Mouse (Mus musculus) thymus, postnatal 10 days (tissue): ENCODE results near the gene Cdc6.

ENCODE experiments used
- DNase-seq, 2 experiments: peaks; one replicate each; pipeline ENCODE4 v3.0.0; 2021; ENCODE audit warnings: low spot score in 2 of 2

Gene Cdc6

DNA sequence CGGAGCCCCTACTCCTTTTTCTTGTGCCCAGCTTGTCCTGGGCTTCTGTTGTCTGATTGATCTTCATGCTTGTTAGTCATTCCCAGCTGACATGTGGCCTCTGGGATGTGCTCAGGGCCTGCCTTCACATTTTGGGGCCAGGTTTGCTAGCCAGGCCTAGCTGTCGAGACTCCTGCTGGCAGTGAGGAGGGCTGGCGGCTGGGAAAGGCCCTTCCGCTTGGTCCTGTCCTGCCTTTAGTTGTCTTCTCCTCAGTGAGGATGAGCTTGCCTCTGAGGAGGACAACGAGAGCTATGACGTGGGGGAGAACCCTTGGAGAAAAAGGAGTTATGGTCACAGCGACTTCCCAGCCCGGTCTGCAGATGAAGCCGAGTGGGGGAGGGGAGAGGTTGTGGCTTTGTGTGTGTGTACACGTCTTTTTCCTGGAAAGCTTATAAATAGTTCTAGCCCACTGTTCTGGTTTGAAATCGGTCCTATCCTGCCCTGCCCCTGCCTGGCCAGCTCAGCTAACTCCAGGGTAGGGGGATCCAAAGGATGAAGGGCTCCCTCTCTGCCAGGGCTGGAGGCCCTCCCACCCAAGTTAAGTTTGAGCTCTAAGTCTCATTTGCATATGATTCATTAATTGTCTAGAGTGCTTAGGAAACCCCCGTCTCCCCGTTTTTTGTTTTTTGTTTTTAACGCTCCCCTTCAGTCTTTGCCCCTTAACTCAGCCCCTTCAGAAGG, 36.3 kb downstream of the Cdc6 start:
- DNase-seq = no peak

DNA sequence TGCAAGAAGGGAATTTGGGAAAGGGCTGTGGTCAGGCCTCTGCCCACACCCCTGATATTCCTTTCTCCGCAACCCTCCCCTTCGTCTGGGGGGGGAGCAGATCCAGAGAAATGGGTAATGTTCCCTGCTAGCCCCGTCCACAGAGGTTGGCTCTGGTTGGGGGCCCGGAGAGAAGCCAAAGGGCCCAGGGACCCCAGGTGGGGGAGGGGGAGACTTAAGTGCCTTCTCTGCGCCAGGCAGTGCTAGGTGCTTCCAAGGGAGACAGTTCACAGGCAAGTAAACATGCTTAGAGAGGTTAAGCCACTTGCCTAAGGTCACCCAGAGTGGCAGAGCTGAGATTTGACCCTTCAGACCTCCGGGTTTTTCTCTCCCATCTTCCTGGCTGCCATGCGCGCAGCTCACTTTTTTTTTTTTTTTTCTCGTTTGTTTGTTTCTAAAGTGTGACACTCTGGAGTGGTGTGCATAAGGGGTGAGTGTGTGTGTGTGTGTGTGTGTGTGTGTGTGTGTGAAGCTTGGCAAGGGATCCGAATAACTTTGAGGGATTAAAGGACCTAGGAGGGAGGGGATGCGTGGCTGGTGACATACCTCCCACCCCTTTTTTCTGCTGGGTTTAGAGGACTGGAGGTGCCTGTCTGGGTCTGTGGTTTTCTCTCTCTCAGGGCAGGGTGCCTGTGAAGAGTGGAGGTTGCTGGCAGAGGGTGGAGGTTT, 37.5 kb downstream of the Cdc6 start:
- DNase-seq = peak in 1 of 2 experiments; percentile 63

DNA sequence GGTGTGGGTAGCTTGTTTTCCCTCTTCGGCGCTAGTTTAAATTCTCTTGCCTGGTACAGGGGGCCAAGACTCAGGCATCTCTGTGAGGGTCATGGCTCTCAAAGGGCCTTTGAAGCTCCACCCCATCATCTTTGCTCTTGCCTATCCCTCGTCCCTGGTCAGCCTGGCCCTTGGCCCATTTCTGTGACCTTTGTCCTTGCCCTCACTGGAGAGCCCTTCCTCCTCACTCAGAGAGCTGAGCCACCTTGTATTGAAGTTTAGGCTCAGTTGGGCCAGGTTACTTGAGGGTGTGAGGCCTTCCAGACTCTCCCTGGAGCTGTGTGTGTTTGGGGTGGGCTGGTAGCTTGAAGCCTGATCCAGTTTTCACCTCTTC, 38.0 kb downstream of the Cdc6 start:
- DNase-seq = no peak

DNA sequence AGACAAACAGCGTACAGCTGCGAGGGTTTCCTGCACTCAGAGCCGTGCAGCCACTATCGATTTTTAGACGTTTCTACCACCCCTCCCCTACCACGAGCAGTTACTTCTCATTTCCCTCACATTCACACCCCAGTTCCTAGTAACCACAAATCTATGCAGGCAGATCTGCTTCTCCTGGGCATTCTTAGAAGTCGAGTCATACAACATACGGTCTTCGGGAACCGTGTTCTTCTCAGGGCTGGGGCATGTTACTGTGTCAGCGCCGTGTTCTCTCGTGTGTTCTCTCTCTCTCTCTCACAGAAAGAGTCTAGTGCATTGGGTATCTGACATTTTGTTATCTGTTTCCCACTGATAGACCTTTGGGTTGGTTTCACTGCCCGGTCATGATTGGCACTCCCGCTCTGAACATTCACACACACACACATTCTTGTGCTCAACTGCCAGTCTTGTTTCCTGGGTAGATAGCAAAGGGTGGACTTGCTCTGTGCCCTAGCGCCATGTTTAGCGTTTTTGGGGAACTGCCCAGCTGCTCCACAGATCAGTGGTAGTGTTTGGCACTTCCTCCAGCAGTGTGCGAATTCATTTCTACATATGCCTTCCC, 40.5 kb downstream of the Cdc6 start:
- DNase-seq = no peak

DNA sequence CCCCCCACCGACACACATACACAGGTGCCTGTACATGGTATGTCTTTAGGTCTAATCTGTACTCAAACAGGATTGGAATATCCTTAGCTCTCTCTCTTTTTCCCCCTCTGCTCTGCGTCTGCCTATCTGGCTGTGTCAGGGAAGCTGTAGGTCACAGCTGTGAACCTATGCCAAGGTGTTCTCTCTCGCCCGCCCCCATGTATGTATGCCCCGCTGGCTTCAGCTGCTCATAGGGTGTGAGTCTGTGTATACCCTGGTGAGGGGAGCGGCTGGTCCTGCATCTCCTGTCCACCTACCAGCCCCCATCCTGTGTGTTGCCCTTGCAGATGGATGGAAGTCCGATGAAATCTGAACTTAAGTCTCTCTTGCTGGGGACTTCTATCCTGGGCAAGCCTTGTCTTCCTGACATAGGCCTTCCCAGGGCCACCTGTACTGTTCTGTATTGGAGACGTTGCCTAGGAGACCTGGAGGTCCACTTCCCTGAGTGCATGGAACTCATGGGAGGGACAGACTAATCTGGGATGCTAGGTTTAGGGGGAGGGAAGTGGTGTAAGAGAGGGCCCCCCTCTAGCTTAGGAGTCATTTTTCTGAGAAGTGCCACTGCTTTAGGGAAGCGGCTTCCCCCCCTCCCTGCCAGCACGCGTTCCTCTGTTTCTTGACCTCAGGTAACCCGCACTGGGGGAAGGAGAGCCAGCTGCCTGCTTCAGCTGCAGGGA, 41.8 kb downstream of the Cdc6 start:
- no peak for DNase-seq

DNA sequence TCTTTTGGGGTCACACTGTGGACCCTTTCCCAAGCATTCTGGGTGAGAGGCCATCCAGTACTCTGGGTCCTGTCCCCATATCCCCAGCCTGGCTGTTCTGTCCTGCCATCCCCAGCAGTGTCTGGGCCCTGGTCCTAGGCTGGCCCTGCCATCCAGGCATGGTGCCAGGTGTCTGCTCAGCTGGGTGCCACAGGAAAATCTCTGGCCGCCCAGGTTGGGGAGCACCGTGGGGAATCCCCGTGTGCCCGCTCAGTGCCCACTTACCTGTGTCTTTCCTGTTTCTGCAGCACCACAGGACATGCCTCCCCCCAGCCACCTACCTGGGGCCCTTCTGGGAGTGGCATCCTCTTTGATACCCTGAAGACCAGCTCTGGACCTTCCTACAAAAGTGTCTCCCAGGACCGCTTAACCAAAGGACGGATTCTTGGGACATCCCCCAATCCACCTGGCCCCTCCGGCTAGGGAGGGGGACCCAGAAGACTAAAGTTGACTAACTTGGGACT, 42.4 kb downstream of the Cdc6 start:
- no peak for DNase-seq

DNA sequence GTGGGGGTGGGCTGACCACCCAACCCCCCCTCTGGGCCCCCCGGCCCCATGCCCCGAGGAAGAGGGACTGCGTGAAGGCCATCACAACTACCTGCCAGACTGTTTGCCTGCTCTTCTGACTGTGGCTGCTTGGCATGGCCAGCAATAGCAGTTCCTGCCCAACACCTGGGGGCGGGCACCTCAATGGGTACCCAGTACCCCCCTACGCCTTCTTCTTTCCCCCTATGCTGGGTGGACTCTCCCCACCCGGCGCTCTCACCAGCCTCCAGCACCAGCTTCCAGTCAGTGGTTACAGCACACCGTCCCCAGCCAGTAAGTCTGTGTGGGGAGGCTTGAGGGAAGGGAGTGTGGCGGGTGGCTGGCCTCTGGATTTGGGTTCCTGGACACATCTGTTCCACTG, 42.9 kb downstream of the Cdc6 start:
- no peak for DNase-seq

DNA sequence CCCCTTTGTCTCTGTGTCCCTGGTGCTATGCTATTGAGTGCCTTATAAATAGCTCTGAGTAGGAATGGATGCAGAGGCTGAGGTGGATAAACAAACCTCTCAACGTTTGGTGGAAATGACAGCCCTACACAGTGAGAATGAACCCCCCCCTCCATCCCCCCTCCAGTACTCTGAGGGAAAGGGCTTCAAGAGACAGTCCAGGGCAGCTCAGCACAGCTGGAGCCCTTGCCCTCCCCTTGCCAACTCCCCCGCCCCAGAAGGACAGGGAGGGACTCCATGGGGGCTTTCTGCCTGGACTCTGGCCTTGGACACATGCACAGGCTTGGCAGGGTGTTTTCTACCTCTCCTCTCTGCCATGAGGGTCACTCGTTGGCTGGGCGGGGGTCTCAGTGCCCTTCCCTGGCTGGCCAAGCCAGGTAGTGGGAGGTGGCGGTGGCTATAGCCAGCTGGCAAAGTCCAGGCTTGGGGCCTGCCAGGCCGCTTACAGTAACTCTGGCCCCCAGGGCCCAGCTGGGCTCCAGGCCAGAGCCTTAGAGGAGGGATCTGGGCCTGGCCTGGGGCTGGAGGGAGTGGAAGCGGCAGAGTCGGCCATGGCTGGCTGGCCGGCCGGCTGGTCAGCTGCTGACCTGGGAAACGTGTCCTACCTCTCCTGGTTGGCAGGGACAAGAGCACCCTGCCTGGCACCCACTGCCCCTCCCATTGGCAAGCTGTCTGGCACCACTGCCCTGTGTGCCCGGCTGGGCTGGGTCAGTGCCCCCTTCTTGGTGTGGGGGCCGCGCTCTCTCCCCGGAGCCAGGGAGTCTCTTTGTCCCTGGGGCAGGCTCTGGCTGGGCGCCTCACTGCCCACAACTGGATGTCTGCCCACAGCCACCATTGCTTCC, 43.7 kb downstream of the Cdc6 start:
- DNase-seq = no peak

DNA sequence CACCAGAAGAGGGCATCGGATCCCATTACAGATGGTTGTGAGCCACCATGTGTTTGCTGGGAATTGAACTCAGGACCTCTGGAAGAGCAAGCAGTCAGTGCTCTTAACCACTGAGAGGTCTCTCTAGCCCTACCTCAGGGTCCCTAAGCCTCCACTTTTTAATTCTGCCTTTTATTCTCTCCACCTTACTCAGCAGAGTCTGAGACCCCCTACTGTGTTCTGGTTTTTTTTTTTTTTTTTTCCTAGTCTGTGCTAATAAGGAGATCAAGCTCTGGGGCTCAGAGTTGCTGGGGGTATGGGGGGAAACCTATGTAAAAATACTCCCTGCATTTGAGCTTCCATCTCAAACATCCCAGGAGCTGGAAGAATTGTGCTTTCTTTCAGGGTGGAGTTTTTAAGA, 44.5 kb downstream of the Cdc6 start:
- DNase-seq = no peak

DNA sequence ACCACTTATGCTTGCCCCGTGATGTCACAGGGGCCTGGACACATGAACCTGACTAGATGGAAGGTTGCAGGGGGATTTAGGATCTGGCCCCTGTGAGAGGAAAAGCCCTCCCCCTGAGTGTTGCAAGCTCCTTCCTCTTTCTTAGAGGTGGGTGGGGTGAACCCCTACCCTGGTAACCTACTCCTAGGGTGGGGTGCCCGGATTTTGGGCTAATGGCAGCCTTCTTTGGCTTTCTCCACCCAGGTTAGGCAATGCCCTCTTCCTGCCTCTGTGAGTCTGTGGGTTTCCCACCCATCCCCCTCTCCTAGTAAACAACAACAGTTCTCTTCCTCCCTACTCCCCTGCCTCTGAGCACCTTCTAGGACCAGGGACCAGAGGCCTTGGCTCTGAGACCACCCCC, 45.1 kb downstream of the Cdc6 start:
- DNase-seq = no peak

DNA sequence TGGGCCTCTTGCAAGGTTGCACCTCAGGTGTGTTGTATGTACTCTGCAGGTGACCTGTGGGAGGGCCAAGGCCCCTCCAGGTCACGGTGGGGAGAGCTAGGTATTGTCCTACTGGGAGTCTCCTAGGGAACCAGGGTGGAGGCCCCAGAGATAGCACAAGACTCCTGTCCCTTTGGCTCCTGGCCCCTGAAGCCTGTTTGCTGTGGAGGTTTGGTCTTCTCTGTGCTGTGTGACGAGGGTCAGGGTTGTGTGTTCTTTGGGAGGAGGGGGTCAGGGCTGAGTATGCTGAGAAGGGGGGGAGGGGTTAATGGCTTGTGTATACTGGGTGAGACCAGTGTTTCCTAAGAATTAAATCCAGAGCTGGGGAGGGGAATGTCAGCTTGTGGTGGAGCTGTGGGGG, 45.8 kb downstream of the Cdc6 start:
- no peak for DNase-seq

DNA sequence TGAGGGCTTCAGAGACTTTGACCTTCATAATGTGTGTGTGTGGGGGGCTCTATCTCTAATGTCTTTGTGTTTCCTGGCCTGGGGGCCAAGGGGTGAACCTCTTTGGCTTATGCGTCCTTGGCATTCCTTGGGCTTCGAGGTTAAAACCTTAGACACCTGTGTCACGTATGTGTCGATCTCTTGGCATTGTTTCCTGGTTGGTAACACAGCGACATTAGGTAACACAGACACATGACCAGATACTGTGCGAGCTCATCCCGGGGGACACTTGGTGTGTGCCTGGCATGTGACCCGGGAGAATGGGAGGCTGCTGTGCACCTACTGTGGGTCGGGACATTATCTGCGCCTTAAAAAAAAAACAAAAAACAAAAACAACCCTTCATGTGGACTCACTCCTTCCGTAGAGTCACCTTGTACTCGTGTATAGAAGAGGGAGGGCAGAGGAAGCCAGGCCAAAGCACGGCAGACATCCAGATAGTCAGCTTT, 46.3 kb downstream of the Cdc6 start:
- no peak for DNase-seq

DNA sequence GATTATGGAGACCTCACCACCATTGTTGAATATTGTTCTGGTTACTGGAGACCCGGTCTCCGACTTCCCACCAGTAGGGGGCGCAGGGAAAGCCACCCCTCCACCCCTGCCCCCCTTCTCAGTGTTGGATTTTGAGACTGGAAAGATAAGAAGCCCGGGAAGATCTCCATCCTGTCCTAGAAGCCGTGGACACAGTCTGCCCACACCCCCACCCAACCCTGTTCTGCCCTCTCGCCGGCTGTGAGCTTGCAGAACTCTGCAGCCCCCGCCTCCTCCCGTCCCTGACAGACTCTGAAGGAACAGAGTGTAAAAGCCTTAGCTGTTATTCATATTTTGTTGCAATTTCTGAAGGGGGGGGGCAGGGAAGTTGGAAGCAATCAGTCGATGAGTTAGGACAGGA, 46.8 kb downstream of the Cdc6 start:
- peak in 1 of 2 experiments; percentile 82 for DNase-seq

DNA sequence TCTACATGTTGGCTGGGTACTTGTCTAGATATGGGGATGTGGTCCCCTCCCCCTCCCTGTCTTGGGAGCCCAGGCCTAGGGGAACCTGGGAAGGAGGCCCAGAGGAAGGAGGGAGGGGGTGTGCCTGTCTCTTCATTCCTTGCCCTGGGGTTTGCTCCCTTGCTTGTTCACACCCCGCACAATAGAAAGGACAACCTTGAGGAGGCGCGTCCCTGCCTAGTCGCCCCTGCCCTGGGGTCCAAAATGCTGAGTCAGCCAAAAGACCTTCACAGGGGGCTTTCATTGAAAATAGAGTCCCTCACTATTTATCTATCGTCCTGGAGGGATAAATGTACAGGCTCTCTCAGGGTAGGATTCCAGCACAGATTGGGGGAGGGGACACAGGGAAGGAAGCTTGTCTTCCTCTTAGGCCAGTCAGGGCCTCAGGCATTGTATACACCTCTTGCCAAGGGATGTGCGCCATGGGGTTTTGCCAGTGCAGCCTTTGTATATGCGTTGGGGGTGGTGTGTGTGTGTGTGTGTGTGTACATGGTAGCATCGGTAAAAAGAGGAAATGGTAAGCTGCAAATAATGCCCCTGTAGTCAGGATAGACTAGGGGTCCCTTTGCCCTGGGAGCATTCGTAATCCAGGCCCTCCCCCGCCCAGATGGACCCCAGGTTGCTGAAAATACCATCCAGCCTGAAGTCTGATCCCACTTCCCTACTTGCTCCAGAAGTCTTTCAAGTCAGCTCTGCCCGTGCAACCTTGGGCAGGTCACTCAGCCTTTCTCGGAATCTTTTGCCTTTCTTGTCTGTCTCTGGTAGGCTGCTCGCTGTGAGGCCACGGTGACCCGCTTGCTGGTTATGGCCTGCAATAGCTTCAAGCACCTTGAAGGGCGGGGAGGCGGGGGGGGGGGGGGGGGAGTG, 47.5 kb downstream of the Cdc6 start:
- no peak for DNase-seq

DNA sequence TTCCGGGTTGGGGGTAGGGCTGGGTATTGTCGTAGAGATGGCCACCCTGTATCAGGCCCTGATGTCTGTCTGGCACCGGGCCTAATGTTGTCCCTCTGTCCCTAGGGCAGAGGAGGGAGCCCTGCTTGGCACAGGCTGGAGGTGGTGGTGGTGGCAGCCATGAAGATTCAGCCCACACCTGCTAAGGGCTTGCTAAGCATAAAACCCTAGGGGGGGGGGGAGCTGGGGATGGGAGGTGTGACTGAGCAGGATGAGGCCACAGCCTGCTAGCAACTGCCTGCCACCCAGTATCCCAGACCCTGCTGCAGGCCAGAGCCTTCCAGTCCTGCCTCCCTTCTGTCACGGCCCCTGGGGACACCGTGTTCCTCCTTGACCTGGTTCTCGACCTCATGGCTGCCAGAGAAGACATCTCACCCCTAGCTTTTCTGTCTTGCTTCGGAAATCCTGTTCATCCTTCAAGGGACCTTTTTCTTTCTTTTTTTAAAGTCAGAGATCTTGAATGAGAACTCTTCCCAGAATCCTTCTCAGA, 48.2 kb downstream of the Cdc6 start:
- DNase-seq = no peak

DNA sequence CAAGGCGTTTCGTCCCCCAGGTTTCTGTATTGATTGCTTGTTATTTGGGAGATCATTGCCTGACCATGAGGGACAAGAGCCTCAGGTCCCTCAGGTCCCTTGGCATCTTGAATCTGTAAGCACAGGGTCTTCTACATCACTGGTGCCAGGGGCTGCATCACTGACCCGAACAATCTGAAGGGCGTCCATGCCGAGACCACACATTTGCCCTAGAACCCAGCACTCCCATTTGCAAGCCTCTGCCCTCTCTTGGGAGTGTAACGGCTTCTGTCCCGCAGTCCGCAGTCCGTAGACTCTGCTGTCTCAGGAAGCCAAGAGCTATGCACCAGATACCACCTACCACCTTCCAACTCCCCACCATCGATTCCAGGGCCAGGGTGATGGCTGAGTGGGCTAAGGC, 48.7 kb downstream of the Cdc6 start:
- no peak for DNase-seq

DNA sequence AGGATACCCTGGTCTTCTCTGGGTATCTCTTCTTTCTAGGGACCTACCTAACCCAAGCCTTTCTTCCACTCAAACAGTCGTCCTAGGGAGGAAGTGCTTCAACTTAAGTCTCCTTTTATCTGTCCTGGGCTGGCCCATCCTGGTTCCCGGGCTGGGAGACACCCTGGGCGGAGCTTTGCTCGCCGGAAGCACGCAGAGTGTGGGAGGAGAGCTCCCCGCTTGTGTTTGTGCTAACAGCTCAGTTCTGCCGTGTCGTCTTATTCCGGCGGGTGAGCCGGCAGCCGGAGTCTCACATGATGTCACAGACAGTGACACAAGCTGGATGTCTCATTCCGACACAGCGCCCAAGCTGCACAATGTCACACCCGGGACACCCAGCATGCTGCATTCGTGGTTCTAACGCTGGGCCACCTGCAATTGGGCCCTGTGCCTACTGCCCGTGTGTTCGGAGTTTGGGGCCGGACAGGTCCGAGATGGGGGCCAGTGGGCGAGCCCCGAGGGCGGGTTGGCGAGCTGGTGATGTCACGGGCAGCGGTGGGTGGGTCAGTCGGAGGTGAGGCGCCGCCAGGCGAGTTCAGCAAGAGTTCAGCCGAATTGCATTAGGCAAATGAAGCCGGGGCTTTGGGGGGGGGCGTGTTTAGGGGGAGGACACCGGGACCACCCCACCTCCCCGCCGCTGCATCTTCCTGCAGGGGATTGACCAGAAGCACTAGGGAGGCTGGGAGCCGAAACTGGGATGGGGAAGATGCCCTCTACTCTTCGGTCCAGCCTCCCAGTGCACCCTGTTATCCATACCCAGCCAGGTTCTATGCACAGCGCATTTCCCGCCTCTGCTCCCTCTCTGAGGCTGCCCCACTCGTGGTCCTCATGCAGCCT, 52.1 kb downstream of the Cdc6 start:
- DNase-seq = peak; percentile 78 to 80

DNA sequence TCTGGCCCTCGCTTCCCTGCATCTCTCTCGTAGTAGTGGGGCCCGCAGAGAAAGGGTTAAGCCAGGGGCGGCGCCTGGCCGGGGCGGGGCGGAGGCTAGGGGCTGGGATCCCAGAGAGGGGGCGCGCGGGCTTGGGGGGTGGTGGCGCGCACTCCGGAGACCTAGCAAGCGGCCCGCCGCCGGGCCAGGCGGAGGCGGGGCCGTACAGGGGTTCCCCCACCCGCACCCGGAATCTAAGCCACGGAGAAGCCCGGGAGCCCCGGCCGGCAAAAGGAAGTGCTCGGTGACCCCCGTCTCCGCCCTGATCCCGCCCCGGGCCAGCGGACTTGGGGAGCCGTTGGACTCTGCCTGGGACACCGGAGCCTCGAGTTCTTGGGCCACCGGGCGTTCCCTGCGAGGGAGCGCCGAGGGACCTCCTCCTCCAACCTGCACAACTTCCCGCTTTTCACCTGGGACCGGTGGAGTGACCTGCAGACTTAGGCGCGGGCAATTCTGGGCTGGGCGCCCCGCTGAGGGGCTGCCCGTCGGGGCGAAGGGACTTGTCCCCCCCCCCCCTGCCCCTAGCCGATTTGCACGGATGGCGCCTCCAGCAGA, 52.8 kb downstream of the Cdc6 start:
- peak; percentile 83 to 86 for DNase-seq
